Mouse (Mus musculus) forebrain, embryonic 13.5 days (tissue): ENCODE measurements around the gene Lnpk. TPM values are rescaled to one million over a fixed set of nuclear protein-coding genes. Genes with fewer than 3 reads are reported as not detected.

ENCODE experiments used
- ATAC-seq: fragments of 200-750 bp; cut with Nextera tagmentation; 2 replicates; pipeline ENCODE4 v1.8.0; 2017
- H3K27ac ChIP-seq: fragments of 300-500 bp; sonication (generic); 2 replicates; pipeline ENCODE4 v1.5.1; 2015; ENCODE audit warnings: inconsistent platforms, mild to moderate bottlenecking, moderate library complexity
- H3K27me3 ChIP-seq: fragments of 300-500 bp; sonication (generic); 2 replicates; pipeline ENCODE4 v1.6.1; 2015; ENCODE audit warnings: mild to moderate bottlenecking, inconsistent platforms
- H3K36me3 ChIP-seq: fragments of 300-500 bp; sonication (generic); 2 replicates; pipeline ENCODE4 v1.6.1; 2015; ENCODE audit warnings: mild to moderate bottlenecking, inconsistent platforms; ENCODE audit not compliant: poor library complexity, severe bottlenecking
- H3K4me1 ChIP-seq: fragments of 300-500 bp; sonication (generic); 2 replicates; pipeline ENCODE4 v1.6.1; 2015; ENCODE audit warnings: inconsistent platforms
- H3K4me2 ChIP-seq: fragments of 300-500 bp; sonication (generic); 2 replicates; pipeline ENCODE4 v1.6.1; 2015; ENCODE audit warnings: inconsistent platforms, mild to moderate bottlenecking, moderate library complexity
- H3K4me3 ChIP-seq: fragments of 300-500 bp; sonication (generic); 2 replicates; pipeline ENCODE4 v1.5.1; 2015; ENCODE audit warnings: mild to moderate bottlenecking, inconsistent platforms
- H3K9ac ChIP-seq: fragments of 300-500 bp; sonication (generic); 2 replicates; pipeline ENCODE4 v1.6.1; 2015; ENCODE audit warnings: mild to moderate bottlenecking, inconsistent platforms
- H3K9me3 ChIP-seq: fragments of 300-500 bp; sonication (generic); replicated peaks from 2 replicates; pipeline ENCODE4 v1.6.1; 2016; ENCODE audit warnings: inconsistent platforms
- WGBS: fragments of 180-500 bp; shearing (Covaris S2); methylation state at CpG from one replicate; pipeline ENCODE4 v1.1.7; 2015; 5-methylcytosine and 5-hydroxymethylcytosine counted together
- polyA plus RNA-seq: library from polyadenylated mRNA; unstranded; fragments of >200 nt; fragmentation: Nextera tagmentation; extraction: Ambion mirVana; gene quantifications from 2 replicates; pipeline ENCODE4 v1.2.1, GENCODE M21; 2015

The Lnpk gene
- polyA plus RNA-seq, 1 experiment from 2014 or later: 50.3 TPM

- no peak overlapping the region for H3K4me3 ChIP-seq
- no peaks in the 10 kb centered on the region for H3K36me3 ChIP-seq
- no peak overlapping the region for H3K9ac ChIP-seq
- no peaks in the 10 kb centered on the region for H3K9me3 ChIP-seq
- no peak for ATAC-seq
- WGBS: 91% methylated on average over 10 of the region's 10 CpGs
- H3K27me3 ChIP-seq: no peaks in the 10 kb centered on the region
- no peak overlapping the region for H3K4me2 ChIP-seq
- H3K27ac ChIP-seq: no peak overlapping the region
- H3K4me1 ChIP-seq: no peaks in the 10 kb centered on the region
Measured at GRCm38 (mm10) chr2:74482651-74483050, 96.6 kb downstream of the Lnpk start.

- no peaks in the 10 kb centered on the region for H3K27me3 ChIP-seq
- ATAC-seq: no peak
- 75% methylated on average over 10 of the region's 10 CpGs for WGBS
Measured at GRCm38 (mm10) chr2:74482086-74482485, 97.1 kb downstream of the Lnpk start.

More at GRCm38 (mm10) chr2:74482086-74482485, 97.1 kb downstream of the Lnpk start:
- Histone ChIP-seq H3K4me1 (no peaks in the 10 kb centered on the region), H3K27ac (no peak overlapping the region), H3K36me3 (no peaks in the 10 kb centered on the region), H3K4me3 (no peak overlapping the region), H3K9ac (no peak overlapping the region), H3K9me3 (no peaks in the 10 kb centered on the region), H3K4me2 (no peak overlapping the region)

Other genes starting within 250 kb of the Lnpk start
- gene Evx2, start 80.1 kb upstream of the Lnpk start, polyA plus RNA-seq: not detected in 2 replicates
- not detected in 2 replicates for gene Hoxd13, start 88.9 kb upstream of the Lnpk start, polyA plus RNA-seq
- gene Hoxd12, start 95.6 kb upstream of the Lnpk start, polyA plus RNA-seq: not detected in 2 replicates
- not detected in 2 replicates for gene Hoxd11, start 100.1 kb upstream of the Lnpk start, polyA plus RNA-seq
- not detected in 2 replicates for gene Hoxd10, start 112.5 kb upstream of the Lnpk start, polyA plus RNA-seq
- not detected in 2 replicates for gene Hoxd9, start 118.3 kb upstream of the Lnpk start, polyA plus RNA-seq
- gene Hoxd8, start 125.2 kb upstream of the Lnpk start, polyA plus RNA-seq: not detected in 2 replicates
- not detected in 2 replicates for gene Hoxd3, start 132.5 kb upstream of the Lnpk start, polyA plus RNA-seq
- gene Hoxd4, start 132.5 kb upstream of the Lnpk start, polyA plus RNA-seq: not detected in 2 replicates
- gene Gm28230, start 147.3 kb upstream of the Lnpk start, polyA plus RNA-seq: not detected in 2 replicates
- not detected in 2 replicates for gene Hoxd1, start 183.5 kb upstream of the Lnpk start, polyA plus RNA-seq
- 116 and 136 TPM in 2 replicates for gene Mtx2, start 246.4 kb upstream of the Lnpk start, polyA plus RNA-seq